Mouse (Mus musculus) myocyte (in vitro differentiated cells): ENCODE measurements at regions not wholly inside any gene's neighbourhood (a gene's known extent, or its start where the extent isn't known, plus 50 kb on each side); places are given as distances from the start of the nearest gene placed in this dataset.

Experiments used
- H3K27me3 ChIP-seq: one replicate; pipeline ENCODE4 v1.6.1; 2011; ENCODE audit not compliant: control insufficient read depth, insufficient read depth, insufficient read length
- H3K36me3 ChIP-seq: one replicate; pipeline ENCODE4 v1.6.1; 2011; ENCODE audit not compliant: control insufficient read depth, insufficient read depth
- H3K4me2 ChIP-seq: one replicate; pipeline ENCODE4 v1.6.1; 2011; ENCODE audit warnings: low read depth, control low read depth
- H3K4me3 ChIP-seq: one replicate; pipeline ENCODE4 v1.5.1; 2011; ENCODE audit warnings: mild to moderate bottlenecking, control low read depth, moderate library complexity
- H3K79me2 ChIP-seq: one replicate; pipeline ENCODE4 v1.6.1; 2011; ENCODE audit not compliant: control insufficient read depth, insufficient read depth
- H3ac ChIP-seq: one replicate; pipeline ENCODE4 v1.6.1; 2011; ENCODE audit not compliant: control insufficient read depth, insufficient read length
- CEBPB ChIP-seq: IDR thresholded peaks from 2 replicates; pipeline ENCODE4 v1.6.1; 2011; ENCODE audit warnings: mild to moderate bottlenecking, moderate library complexity; ENCODE audit not compliant: poor library complexity, insufficient read depth, severe bottlenecking
- E2F4 ChIP-seq: IDR thresholded peaks from one replicate; pipeline ENCODE4 v1.6.1; 2011; ENCODE audit warnings: mild to moderate bottlenecking, control low read depth, moderate library complexity; ENCODE audit not compliant: insufficient read depth
- MAX ChIP-seq: IDR thresholded peaks from one replicate; pipeline ENCODE4 v1.6.1; 2011; ENCODE audit warnings: low read depth, mild to moderate bottlenecking, control low read depth
- MYOD1 ChIP-seq, 3 experiments: IDR thresholded peaks; one replicate each; pipeline ENCODE4 v1.6.1; 2011; ENCODE audit warnings: control low read depth in 2 of 3, low read depth in 2 of 3, mild to moderate bottlenecking in 2 of 3, moderate library complexity in 1 of 3; ENCODE audit not compliant: insufficient read length in 2 of 3, control insufficient read depth in 1 of 3
- MYOG ChIP-seq, 3 experiments: IDR thresholded peaks; one replicate each; pipeline ENCODE4 v1.6.1; 2011; ENCODE audit warnings: control low read depth in 2 of 3, low read depth in 2 of 3, mild to moderate bottlenecking in 2 of 3; ENCODE audit not compliant: insufficient read length in 2 of 3, control insufficient read depth in 1 of 3, insufficient read depth in 1 of 3
- POLR2A ChIP-seq: IDR thresholded peaks from one replicate; pipeline ENCODE4 v1.6.1; 2011; ENCODE audit warnings: low read depth, mild to moderate bottlenecking, control low read depth, moderate library complexity; ENCODE audit not compliant: insufficient read length
- POLR2AphosphoS2 ChIP-seq: IDR thresholded peaks from one replicate; pipeline ENCODE4 v1.6.1; 2011; ENCODE audit warnings: low read depth, control low read depth; ENCODE audit not compliant: insufficient read length
- REST ChIP-seq: IDR thresholded peaks from one replicate; pipeline ENCODE4 v1.6.1; 2011; ENCODE audit warnings: mild to moderate bottlenecking, control low read depth, moderate library complexity; ENCODE audit not compliant: insufficient read depth, insufficient read length
- SRF ChIP-seq: IDR thresholded peaks from one replicate; pipeline ENCODE4 v1.6.1; 2011; ENCODE audit warnings: low read depth; ENCODE audit not compliant: control insufficient read depth, insufficient read length
- TCF12 ChIP-seq: IDR thresholded peaks from one replicate; pipeline ENCODE4 v1.6.1; 2011; ENCODE audit warnings: mild to moderate bottlenecking, control low read depth; ENCODE audit not compliant: poor library complexity, insufficient read depth, severe bottlenecking
- TCF3 ChIP-seq: IDR thresholded peaks from one replicate; pipeline ENCODE4 v1.6.1; 2011; ENCODE audit warnings: low read depth, control low read depth; ENCODE audit not compliant: insufficient read length
- USF1 ChIP-seq: IDR thresholded peaks from one replicate; pipeline ENCODE4 v1.6.1; 2011; ENCODE audit warnings: low read depth, mild to moderate bottlenecking, control low read depth, moderate library complexity

GRCm38 (mm10) chr6:81815248-81815961 is 108.1 kb upstream of the Gcfc2 start:
- TF ChIP-seq REST (peak; percentile 45), E2F4 (no peak), MYOD1 (IDR thresholded peaks at IDR 0.05; ENCODE audit: control insufficient read depth in 1 of 3, insufficient read length in 2 of 3, low read depth in 2 of 3) (no peak)
- Histone ChIP-seq H3K36me3 (no peaks in the 10 kb centered on the region), H3K79me2 (no peaks in the 10 kb centered on the region)

GRCm38 (mm10) chr6:81815962-81816338 is 107.5 kb upstream of the Gcfc2 start:
- no peak overlapping the region for H3K4me3 ChIP-seq
- no peak overlapping the region for H3ac ChIP-seq
- no peak overlapping the region for H3K4me2 ChIP-seq
- H3K36me3 ChIP-seq, result no peaks in the 10 kb centered on the region
- TF ChIP-seq USF1, result no peak
- no peak for TF ChIP-seq REST
- TF ChIP-seq TCF12, result no peak
- no peaks in the 10 kb centered on the region for H3K79me2 ChIP-seq
- H3K27me3 ChIP-seq, result no peaks in the 10 kb centered on the region

More at GRCm38 (mm10) chr6:81815248-81815961, 108.1 kb upstream of the Gcfc2 start:
- Histone ChIP-seq H3K4me3 (no peak overlapping the region), H3K27me3 (no peaks in the 10 kb centered on the region), H3K4me2 (no peak overlapping the region), H3ac (no peak overlapping the region)

- Histone ChIP-seq H3K36me3 (no peaks in the 10 kb centered on the region), H3K4me3 (no peak overlapping the region), H3ac (no peak overlapping the region), H3K4me2 (no peak overlapping the region), H3K79me2 (no peaks in the 10 kb centered on the region), H3K27me3 (no peaks in the 10 kb centered on the region)
- TF ChIP-seq E2F4, result no peak
- TF ChIP-seq POLR2AphosphoS2, result no peak
- TF ChIP-seq REST, result no peak
- no peak for TF ChIP-seq TCF12
Measured at GRCm38 (mm10) chr6:81817050-81817827, 106.2 kb upstream of the Gcfc2 start.

GRCm38 (mm10) chr6:81818573-81818972 is 104.9 kb upstream of the Gcfc2 start:
- no peaks in the 10 kb centered on the region for H3K79me2 ChIP-seq
- H3K27me3 ChIP-seq, result no peaks in the 10 kb centered on the region
- peak overlapping the region; percentile 23 for H3ac ChIP-seq
- no peak for TF ChIP-seq CEBPB
- TF ChIP-seq E2F4, result no peak
- no peak for TF ChIP-seq MAX
- no peak for TF ChIP-seq REST
- TF ChIP-seq POLR2A, result no peak
- no peak overlapping the region for H3K4me3 ChIP-seq
- H3K36me3 ChIP-seq, result no peaks in the 10 kb centered on the region
- no peak overlapping the region for H3K4me2 ChIP-seq

- H3K4me2 ChIP-seq, result no peak overlapping the region
- no peaks in the 10 kb centered on the region for H3K27me3 ChIP-seq
- no peaks in the 10 kb centered on the region for H3K79me2 ChIP-seq
- H3K36me3 ChIP-seq, result no peaks in the 10 kb centered on the region
- H3ac ChIP-seq, result no peak overlapping the region
- TF ChIP-seq MYOD1 (IDR thresholded peaks at IDR 0.05; ENCODE audit: control insufficient read depth in 1 of 3, insufficient read length in 2 of 3, low read depth in 2 of 3) (no peak), USF1 (no peak), MYOG (IDR thresholded peaks at IDR 0.05; ENCODE audit: control insufficient read depth in 1 of 3, insufficient read depth in 1 of 3, insufficient read length in 2 of 3, low read depth in 2 of 3) (no peak)
- no peak overlapping the region for H3K4me3 ChIP-seq
Measured at GRCm38 (mm10) chr6:81820078-81820477, 103.4 kb upstream of the Gcfc2 start.

GRCm38 (mm10) chr6:81839474-81840153 is 83.9 kb upstream of the Gcfc2 start:
- no peak overlapping the region for H3K4me2 ChIP-seq
- H3K79me2 ChIP-seq, result no peaks in the 10 kb centered on the region
- H3K4me3 ChIP-seq, result no peak overlapping the region

More at GRCm38 (mm10) chr6:81839474-81840153, 83.9 kb upstream of the Gcfc2 start:
- no peaks in the 10 kb centered on the region for H3K27me3 ChIP-seq
- H3ac ChIP-seq, result no peak overlapping the region
- TF ChIP-seq POLR2A (no peak), REST (no peak), MYOD1 (IDR thresholded peaks at IDR 0.05; ENCODE audit: control insufficient read depth in 1 of 3, insufficient read length in 2 of 3, low read depth in 2 of 3) (no peak), MAX (no peak), MYOG (IDR thresholded peaks at IDR 0.05; ENCODE audit: control insufficient read depth in 1 of 3, insufficient read depth in 1 of 3, insufficient read length in 2 of 3, low read depth in 2 of 3) (no peak), SRF (no peak), TCF12 (no peak), POLR2AphosphoS2 (no peak), USF1 (no peak), CEBPB (no peak), E2F4 (no peak), TCF3 (no peak)
- no peaks in the 10 kb centered on the region for H3K36me3 ChIP-seq
